ENCODE assay signal across 8 mouse cellular contexts in genomic region chr11:59472326-59472677, GRCm38 (mm10). TPM values are rescaled to one million over a fixed set of nuclear protein-coding genes. Genes with fewer than 3 reads are reported as not detected.
A peak's percentile ranks its signal among the peaks of the same experiment; 100 is the strongest.
DNase-seq lines count a peak whose midpoint lies in the region; ATAC-seq and TF ChIP-seq lines count a peak whose summit lies in the region.

TSS of gene Zfp867 (minus strand) at chr11:59472474.

- peak; percentile 77; the same call in 1 of the 2 replicates for TF ChIP-seq POLR2A in testis, adult 2 months (IDR thresholded peaks at IDR 0.05; ENCODE audit: control insufficient read depth, low read depth, low read length)

- peak; percentile 94 for DNase-seq in ES-CJ7 (ENCODE audit: low read depth, low spot score)
- DNase-seq in cerebellum, adult 11-12 months: peak; percentile 85
- peak; percentile 75 for DNase-seq in heart, postnatal 25 days (ENCODE audit: low spot score)
- DNase-seq in layer of hippocampus, adult 11-12 months (ENCODE audit: low spot score): peak; percentile 92
- peak; percentile 91 for DNase-seq in liver, postnatal 0 days

- H3K4me3 ChIP-seq in forebrain, embryonic 15.5 days: peak within 1 kb of the TSS; percentile 76
- H3K4me3 ChIP-seq in liver, postnatal 0 days (ENCODE audit: low read depth, low read length): peak within 1 kb of the TSS; percentile 59
- H3K4me3 ChIP-seq in neural tube, embryonic 13.5 days: peak within 1 kb of the TSS; percentile 75
- H3K4me3 ChIP-seq in testis, adult 2 months (ENCODE audit: control insufficient read depth, low read depth, low read length): peak within 1 kb of the TSS; percentile 95

- no peaks in the 10 kb centered on the region for H3K36me3 ChIP-seq in forebrain, embryonic 15.5 days
- no peaks in the 10 kb centered on the region for H3K36me3 ChIP-seq in liver, postnatal 0 days (replicated peaks; ENCODE audit: insufficient read depth, low read length)
- 0 out of 2 replicates have a peak, but pooled peaks cover 2% of the 10 kb centered on the region for H3K36me3 ChIP-seq in neural tube, embryonic 13.5 days
- H3K36me3 ChIP-seq in testis, adult 2 months (ENCODE audit: control insufficient read depth, insufficient read depth, low read length): no peaks in the 10 kb centered on the region

- peak; percentile 96 for ATAC-seq in forebrain, embryonic 15.5 days (replicated peaks)
- peak; percentile 92 for ATAC-seq in liver, postnatal 0 days
- ATAC-seq in neural tube, embryonic 13.5 days (ENCODE audit: low read depth): peak; percentile 88

- intact Hi-C loops in heart, postnatal 25 days (cut with DNase I): loop anchor here (5.0 kb wide), 1 partner anchor 50 kb away; no protein-coding TSS in a partner anchor

- under 1% methylated on average over 19 of the region's 19 CpGs for WGBS in forebrain, embryonic 15.5 days
- WGBS in liver, postnatal 0 days (ENCODE audit: insufficient replicate concordance): 1% methylated on average over 19 of the region's 19 CpGs
- under 1% methylated on average over 19 of the region's 19 CpGs for WGBS in neural tube, embryonic 13.5 days

- H3K4me2 ChIP-seq in forebrain, embryonic 15.5 days (replicated peaks): peak within 1 kb of the TSS; percentile 83
- H3K4me2 ChIP-seq in liver, postnatal 0 days (ENCODE audit: low read depth, low read length): peak within 1 kb of the TSS; percentile 91
- H3K4me2 ChIP-seq in neural tube, embryonic 13.5 days: peak within 1 kb of the TSS; percentile 88

- no peaks in the 10 kb centered on the region for H3K27me3 ChIP-seq in forebrain, embryonic 15.5 days
- no peaks in the 10 kb centered on the region for H3K27me3 ChIP-seq in liver, postnatal 0 days (ENCODE audit: insufficient read depth, low read length)
- no peaks in the 10 kb centered on the region; the same call in 1 of the 2 replicates for H3K27me3 ChIP-seq in neural tube, embryonic 13.5 days
- no peaks in the 10 kb centered on the region for H3K27me3 ChIP-seq in testis, adult 2 months (ENCODE audit: control insufficient read depth, insufficient read depth, low read length)

- H3K27ac ChIP-seq in forebrain, embryonic 15.5 days (replicated peaks): peak within 1 kb of the TSS; percentile 73
- peak within 1 kb of the TSS; percentile 77 for H3K27ac ChIP-seq in liver, postnatal 0 days (ENCODE audit: low read depth)
- H3K27ac ChIP-seq in neural tube, embryonic 13.5 days (replicated peaks): peak within 1 kb of the TSS; percentile 72
- H3K27ac ChIP-seq in testis, adult 2 months (ENCODE audit: control insufficient read depth, insufficient read depth, low read depth, low read length): peak within 1 kb of the TSS; percentile 95

- peak within 1 kb of the TSS; percentile 96 for H3K9ac ChIP-seq in forebrain, embryonic 15.5 days (replicated peaks)
- peak within 1 kb of the TSS; percentile 68 for H3K9ac ChIP-seq in liver, postnatal 0 days (replicated peaks)
- peak within 1 kb of the TSS; percentile 88 for H3K9ac ChIP-seq in neural tube, embryonic 13.5 days

- TF ChIP-seq EP300 in liver, postnatal 0 days (IDR thresholded peaks at IDR 0.05; ENCODE audit: low read depth): no peak

- H3K4me1 ChIP-seq in forebrain, embryonic 15.5 days: peaks cover 18% of the 10 kb centered on the region
- peaks cover 5% of the 10 kb centered on the region for H3K4me1 ChIP-seq in liver, postnatal 0 days (ENCODE audit: insufficient read depth)
- H3K4me1 ChIP-seq in neural tube, embryonic 13.5 days (replicated peaks): peaks cover 17% of the 10 kb centered on the region
- peaks cover 6% of the 10 kb centered on the region for H3K4me1 ChIP-seq in testis, adult 2 months (ENCODE audit: control insufficient read depth, insufficient read depth, low read length)

- H3K9me3 ChIP-seq in forebrain, embryonic 15.5 days: no peaks in the 10 kb centered on the region
- no peaks in the 10 kb centered on the region for H3K9me3 ChIP-seq in liver, postnatal 0 days (ENCODE audit: low read length)
- no peaks in the 10 kb centered on the region for H3K9me3 ChIP-seq in neural tube, embryonic 13.5 days

- no peak for TF ChIP-seq CTCF in liver, postnatal 0 days (IDR thresholded peaks at IDR 0.05; ENCODE audit: low read depth)
- no peak for TF ChIP-seq CTCF in testis, adult 2 months (IDR thresholded peaks at IDR 0.05; ENCODE audit: control insufficient read depth, insufficient read depth, insufficient replicate concordance, low read depth, low read length)

RNA-seq across cellular contexts. Expression of gene Zfp867, which starts in this region (rescaled TPM):
- 14.8 and 15.9 TPM in 2 replicates for polyA plus RNA-seq in forebrain, embryonic 15.5 days (2015; fragmentation: Nextera tagmentation; extraction: Ambion mirVana)
- total RNA-seq in heart, postnatal 25 days (2021): 1 to 10 TPM; 4.8 to 5.0 TPM
- 1.4 and 1.5 TPM in 2 replicates for polyA plus RNA-seq in liver, postnatal 0 days (2015; fragmentation: Nextera tagmentation; extraction: Ambion mirVana)
- 12.2 TPM in 2 replicates for polyA plus RNA-seq in neural tube, embryonic 13.5 days (2015; fragmentation: Nextera tagmentation; extraction: Ambion mirVana)
- polyA plus RNA-seq in testis, adult 2 months (2012; rRNA removed): 1.1 and 1.4 TPM in 2 replicates

Comparison
In these comparisons a context has a peak if more than half of its experiments do, and no peak if none do; other contexts are left out.
1. Peak in every context shown above with its lines: DNase-seq, ATAC-seq, H3K4me3 ChIP-seq and H3K27ac ChIP-seq.